Mouse (Mus musculus) CD8-positive naive resting alpha-beta T cell, adult 57 days (primary cell): ENCODE data around the gene Zfp322a. TPM values are rescaled to one million over a fixed set of nuclear protein-coding genes. Genes with fewer than 3 reads are reported as not detected.

Source experiments
- total RNA-seq: library from RNA; stranded (reverse); gene quantifications from one replicate; pipeline ENCODE4 v1.2.4, GENCODE M21; 2023

Gene Zfp322a
- total RNA-seq, result 18.6 TPM

GRCm38 (mm10) chr13:23368583-23369420 lies at the start of gene Zfp322a:
Gene Zfp322a (minus strand): TSS chr13:23369208.

Other genes with a start within 250 kb of the Zfp322a start
- gene Vmn1r218, start 236.1 kb downstream of the Zfp322a start, total RNA-seq, result not detected
- not detected for gene Vmn1r219, start 209.9 kb downstream of the Zfp322a start, total RNA-seq
- not detected for gene Vmn1r220, start 181.2 kb downstream of the Zfp322a start, total RNA-seq
- gene Vmn1r221, start 155.1 kb downstream of the Zfp322a start, total RNA-seq, result not detected
- gene Vmn1r222, start 133.3 kb downstream of the Zfp322a start, total RNA-seq, result not detected
- not detected for gene Vmn1r223, start 122.1 kb downstream of the Zfp322a start, total RNA-seq
- 17.1 TPM for gene Abt1, start 54.7 kb upstream of the Zfp322a start, total RNA-seq
- gene Btn1a1, start 96.7 kb upstream of the Zfp322a start, total RNA-seq, result not detected
- gene Btn2a2, start 119.6 kb upstream of the Zfp322a start, total RNA-seq, result 0.55 TPM
- 235 TPM for gene Hist1h4h, start 161.8 kb upstream of the Zfp322a start, total RNA-seq
- 10.3 TPM for gene Hist1h2af, start 164.7 kb upstream of the Zfp322a start, total RNA-seq
- gene Hist1h3g, start 166.2 kb upstream of the Zfp322a start, total RNA-seq, result 2.5 TPM
- 3.6 TPM for gene Hist1h2bh, start 174.2 kb upstream of the Zfp322a start, total RNA-seq
- 57.2 TPM for gene Hist1h3f, start 174.8 kb upstream of the Zfp322a start, total RNA-seq
- 35.5 TPM for gene Hist1h4f, start 182.4 kb upstream of the Zfp322a start, total RNA-seq
- 8.0 TPM for gene Hist1h1d, start 184.1 kb upstream of the Zfp322a start, total RNA-seq
- gene Hist1h3e, start 193.2 kb upstream of the Zfp322a start, total RNA-seq, result 113 TPM
- gene Hist1h2ae, start 202.0 kb upstream of the Zfp322a start, total RNA-seq, result 10.3 TPM
- gene Hist1h2bg, start 202.2 kb upstream of the Zfp322a start, total RNA-seq, result 137 TPM
- 88.7 TPM for gene Hist1h2bf, start 205.0 kb upstream of the Zfp322a start, total RNA-seq
- 2.5 TPM for gene Hist1h2ad, start 205.2 kb upstream of the Zfp322a start, total RNA-seq
- gene Hist1h3d, start 206.6 kb upstream of the Zfp322a start, total RNA-seq, result 2.8 TPM
- 122 TPM for gene Hist1h4d, start 212.4 kb upstream of the Zfp322a start, total RNA-seq